Mouse (Mus musculus): ENCODE results near the gene Lcp2. TPM values are rescaled to one million over a fixed set of nuclear protein-coding genes. Genes with fewer than 3 reads are reported as not detected.
"Not testable (repeated sequence)": the region's sequence is repeated elsewhere in the genome, so short reads cannot be mapped to it uniquely, and the experiment has no call there.

Lcp2 gene
- total RNA-seq, 2 experiments from 2014 or later, result 2.6 to 2.7 TPM

GRCm38 (mm10) chr11:34078581-34078980 lies 31.9 kb downstream of the Lcp2 start:
- DNase-seq (ENCODE audit: low spot score), result no peak
- intact Hi-C loops (cut with DNase I), result no loop called here

GRCm38 (mm10) chr11:34079542-34080464 lies 33.1 kb downstream of the Lcp2 start:
- DNase-seq (ENCODE audit: low spot score), result no peak
- intact Hi-C loops (cut with DNase I), result no loop called here

- no peak for DNase-seq (ENCODE audit: low spot score)
- intact Hi-C loops (cut with DNase I), result no loop called here
These were observed 37.1 kb downstream of the Lcp2 start for GRCm38 (mm10) chr11:34083795-34084194.

GRCm38 (mm10) chr11:34084639-34085038 lies 37.9 kb downstream of the Lcp2 start:
- intact Hi-C loops (cut with DNase I), result no loop called here
- no peak for DNase-seq (ENCODE audit: low spot score)

- no peak for DNase-seq (ENCODE audit: low spot score)
- intact Hi-C loops (cut with DNase I), result no loop called here
These were observed 39.5 kb downstream of the Lcp2 start for GRCm38 (mm10) chr11:34086164-34086751.

GRCm38 (mm10) chr11:34087064-34087463 lies 40.3 kb downstream of the Lcp2 start:
- intact Hi-C loops (cut with DNase I), result no loop called here
- no peak for DNase-seq (ENCODE audit: low spot score)

- DNase-seq (ENCODE audit: low spot score), result no peak
- intact Hi-C loops (cut with DNase I), result no loop called here
These were observed 51.7 kb downstream of the Lcp2 start, which contains the start of gene 4930469K13Rik for GRCm38 (mm10) chr11:34098422-34098821. Gene 4930469K13Rik (minus strand): TSS chr11:34098554.

- intact Hi-C loops (cut with DNase I), result no loop called here
These were observed 55.1 kb downstream of the Lcp2 start for GRCm38 (mm10) chr11:34101827-34102226.

GRCm38 (mm10) chr11:34104919-34105318 lies 58.2 kb downstream of the Lcp2 start:
- no peak for DNase-seq (ENCODE audit: low spot score)
- intact Hi-C loops (cut with DNase I), result no loop called here

More at GRCm38 (mm10) chr11:34101827-34102226, 55.1 kb downstream of the Lcp2 start:
- no peak for DNase-seq (ENCODE audit: low spot score)

- DNase-seq (ENCODE audit: low spot score), result no peak
- intact Hi-C loops (cut with DNase I), result no loop called here
These were observed 62.5 kb downstream of the Lcp2 start for GRCm38 (mm10) chr11:34109260-34109659.

GRCm38 (mm10) chr11:34111940-34112339 lies 65.2 kb downstream of the Lcp2 start:
- intact Hi-C loops (cut with DNase I), result no loop called here
- no peak for DNase-seq (ENCODE audit: low spot score)

GRCm38 (mm10) chr11:34112781-34113380 lies 66.2 kb downstream of the Lcp2 start:
- intact Hi-C loops (cut with DNase I), result no loop called here
- DNase-seq (ENCODE audit: low spot score), result no peak

GRCm38 (mm10) chr11:34113760-34114159 lies 67.0 kb downstream of the Lcp2 start:
- intact Hi-C loops (cut with DNase I), result no loop called here
- no peak for DNase-seq (ENCODE audit: low spot score)

- intact Hi-C loops (cut with DNase I), result loop anchor here (5.0 kb wide), 1 partner anchor 104 kb away; no protein-coding TSS in a partner anchor
- no peak for DNase-seq (ENCODE audit: low spot score)
These were observed 69.9 kb downstream of the Lcp2 start for GRCm38 (mm10) chr11:34116572-34117135.

- intact Hi-C loops (cut with DNase I), result loop anchor here (5.0 kb wide), 1 partner anchor 105 kb away; no protein-coding TSS in a partner anchor
- no peak for DNase-seq (ENCODE audit: low spot score)
These were observed 70.9 kb downstream of the Lcp2 start for GRCm38 (mm10) chr11:34117581-34117980.

GRCm38 (mm10) chr11:34118319-34118718 lies 71.6 kb downstream of the Lcp2 start:
- DNase-seq (ENCODE audit: low spot score), result no peak

GRCm38 (mm10) chr11:34123147-34123546 lies 76.4 kb downstream of the Lcp2 start:
- intact Hi-C loops (cut with DNase I), result no loop called here

More at GRCm38 (mm10) chr11:34118319-34118718, 71.6 kb downstream of the Lcp2 start:
- intact Hi-C loops (cut with DNase I), result loop anchor here (5.0 kb wide), 1 partner anchor 106 kb away; no protein-coding TSS in a partner anchor

GRCm38 (mm10) chr11:34124852-34125251 lies 78.1 kb downstream of the Lcp2 start:
- no peak for DNase-seq (ENCODE audit: low spot score)
- intact Hi-C loops (cut with DNase I), result loop anchor here (1.0 kb wide), 1 partner anchor 88 kb away; no protein-coding TSS in a partner anchor

More at GRCm38 (mm10) chr11:34123147-34123546, 76.4 kb downstream of the Lcp2 start:
- DNase-seq (ENCODE audit: low spot score), result no peak

GRCm38 (mm10) chr11:34125727-34126126 lies 79.0 kb downstream of the Lcp2 start:
- DNase-seq (ENCODE audit: low spot score); intact Hi-C loops (cut with DNase I): not testable (repeated sequence)

GRCm38 (mm10) chr11:34128412-34128811 lies 81.7 kb downstream of the Lcp2 start:
- no peak for DNase-seq (ENCODE audit: low spot score)
- intact Hi-C loops (cut with DNase I), result no loop called here
